Mouse (Mus musculus) central nervous system, embryonic 14 days (tissue): ENCODE results near the gene Tmprss11a. TPM values are rescaled to one million over a fixed set of nuclear protein-coding genes. Genes with fewer than 3 reads are reported as not detected.

ENCODE experiments used
- polyA plus RNA-seq: library from polyadenylated mRNA; depleted of rRNA; stranded (reverse); fragments of >200 nt; gene quantifications from 2 replicates; pipeline ENCODE4 v1.2.3, GENCODE M21; 2012; rRNA removed

Gene Tmprss11a
- 0.02 and 0.08 TPM in 2 replicates for polyA plus RNA-seq

GRCm38 (mm10) chr5:86468890-86469289 is at the start of gene Tmprss11a:
Gene Tmprss11a, minus strand, starts transcription at chr5:86468990.

GRCm38 (mm10) chr5:86518500-86518899 is 49.7 kb upstream of the Tmprss11a start, which contains the start of gene Tmprss11g:
Gene Tmprss11g, minus strand, starts transcription at chr5:86518600.

GRCm38 (mm10) chr5:86373320-86373719 is 95.5 kb downstream of the Tmprss11a start, which contains the start of gene Tmprss11d:
Gene Tmprss11d, minus strand, starts transcription at chr5:86373420.

Other genes with a start within 250 kb of the Tmprss11a start
- gene Tmprss11c, start 179.7 kb downstream of the Tmprss11a start, polyA plus RNA-seq = not detected in 2 replicates
- gene Tmprss11d, start 95.6 kb downstream of the Tmprss11a start, polyA plus RNA-seq = not detected in 2 replicates
- not detected in 2 replicates for gene Tmprss11g, start 49.6 kb upstream of the Tmprss11a start, polyA plus RNA-seq
- gene Tmprss11f, start 163.4 kb upstream of the Tmprss11a start, polyA plus RNA-seq = not detected in 2 replicates
- 0.08 TPM in 1 of 2 replicates, not detected in the other for gene Tmprss11b, start 207.4 kb upstream of the Tmprss11a start, polyA plus RNA-seq